Mouse (Mus musculus) thymus, adult 2 months (tissue): ENCODE results near the gene Hic2.

ENCODE experiments used
- CTCF ChIP-seq: fragments of 200-500 bp; IDR thresholded peaks from 2 replicates; pipeline ENCODE4 v1.5.1; 2012; ENCODE audit warnings: mild to moderate bottlenecking, control low read depth, low read length, moderate library complexity, borderline replicate concordance; ENCODE audit not compliant: control insufficient read depth, poor library complexity, insufficient read depth; ENCODE audit errors: extremely low read depth
- POLR2A ChIP-seq: fragments of 200-500 bp; IDR thresholded peaks from 2 replicates; pipeline ENCODE4 v1.6.1; 2012; ENCODE audit warnings: mild to moderate bottlenecking, low read length, control low read depth, moderate library complexity; ENCODE audit not compliant: control insufficient read depth, poor library complexity, insufficient read depth; ENCODE audit errors: extremely low read depth

DNA sequence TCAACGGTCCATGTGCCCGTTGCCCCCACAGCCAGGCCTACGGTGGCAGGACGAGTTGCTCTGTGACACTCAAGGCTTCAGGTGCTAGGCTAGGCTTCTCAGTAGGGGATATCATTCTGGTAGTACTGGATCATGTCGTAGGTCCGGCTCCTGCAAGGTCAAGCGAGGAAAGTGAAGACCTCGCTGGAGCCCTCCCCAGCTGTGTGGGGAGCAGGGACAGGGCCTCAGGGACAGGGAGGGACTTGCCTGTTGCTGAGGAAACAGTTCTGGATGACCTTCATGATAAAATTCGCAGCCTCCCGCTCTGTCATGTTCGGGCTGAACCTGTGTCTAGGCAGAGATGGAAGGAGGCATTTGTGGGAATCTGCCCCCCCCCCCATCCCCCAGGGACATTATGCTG, 47.1 kb downstream of the Hic2 start:
- no peak for TF ChIP-seq POLR2A
- no peak for TF ChIP-seq CTCF
